Mouse (Mus musculus): ENCODE data around the gene Ocrl. TPM values are rescaled to one million over a fixed set of nuclear protein-coding genes. Genes with fewer than 3 reads are reported as not detected.

Gene Ocrl
- polyA plus RNA-seq (2012; rRNA removed; ENCODE audit: low replicate concordance): 6.7 and 21.2 TPM in 2 replicates

DNA sequence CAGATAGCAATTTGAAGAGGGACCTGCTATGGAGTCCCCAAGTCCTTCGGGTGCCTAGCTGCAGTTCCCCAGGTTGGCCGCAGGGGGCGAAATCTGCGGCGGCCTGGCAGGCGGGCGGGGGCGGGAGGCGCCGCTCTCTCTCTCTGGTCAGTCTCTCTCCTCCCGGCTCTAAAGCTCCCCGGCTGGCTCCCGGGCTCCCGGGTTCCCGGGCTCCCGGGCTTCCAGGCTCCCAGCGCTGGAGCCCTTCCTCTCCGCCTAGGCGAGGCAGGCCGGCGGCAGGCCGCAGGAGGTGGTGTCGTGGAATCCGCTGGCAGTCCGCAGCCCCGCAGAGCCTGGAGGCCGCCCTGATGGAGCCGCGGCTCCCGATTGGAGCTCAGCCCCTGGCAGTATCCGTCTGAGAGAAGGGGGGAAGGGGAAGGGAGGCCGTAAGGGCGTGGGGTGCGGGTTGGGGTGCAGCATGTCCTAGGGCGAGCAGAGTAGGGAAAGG lies at the start of gene Ocrl:
TSS of gene Ocrl (plus strand) at position 82 of the 487 bp plus-strand sequence.

DNA sequence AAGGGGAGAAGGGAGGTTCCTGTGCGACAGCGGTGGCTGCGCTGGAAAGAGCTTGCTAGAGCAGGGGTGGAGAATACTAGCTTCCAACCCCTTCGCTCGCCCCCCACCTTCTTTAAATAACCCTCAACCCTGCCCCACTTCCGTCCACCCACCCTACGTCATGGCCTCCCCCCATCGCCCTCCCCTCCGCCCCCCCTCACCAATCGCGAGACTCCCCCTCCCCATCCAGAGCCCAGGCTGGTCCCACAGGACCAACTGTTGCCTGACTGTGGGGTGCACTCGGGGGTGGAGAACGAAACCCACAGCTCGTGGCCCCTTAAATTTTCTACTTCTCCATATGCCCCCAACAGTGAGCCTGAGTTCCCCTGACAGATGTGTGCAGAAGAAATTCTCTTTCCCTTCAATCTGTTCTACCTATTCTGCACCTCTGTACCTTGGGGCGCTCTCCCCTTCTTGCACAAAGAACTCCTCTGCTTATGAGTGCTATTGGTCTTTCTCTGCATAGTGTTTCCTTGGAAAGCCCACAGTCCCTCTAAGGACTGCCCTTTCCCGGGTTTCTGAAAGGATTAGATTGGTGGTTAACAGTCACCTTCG lies 19.7 kb upstream of the Ocrl start, which contains the start of gene Smarca1:
TSS of gene Smarca1 (minus strand) at position 544 of the 594 bp plus-strand sequence.

Other genes starting within 250 kb of the Ocrl start
- gene Smarca1, start 19.4 kb upstream of the Ocrl start, polyA plus RNA-seq (2012; rRNA removed; ENCODE audit: low replicate concordance): 0.33 and 0.59 TPM in 2 replicates
- 5.5 and 6.0 TPM in 2 replicates for gene Apln, start 122.5 kb downstream of the Ocrl start, polyA plus RNA-seq (2012; rRNA removed; ENCODE audit: low replicate concordance)
- gene Xpnpep2, start 196.3 kb downstream of the Ocrl start, polyA plus RNA-seq (2012; rRNA removed; ENCODE audit: low replicate concordance): 2.7 and 5.5 TPM in 2 replicates
- 41.1 and 50.4 TPM in 2 replicates for gene Sash3, start 234.0 kb downstream of the Ocrl start, polyA plus RNA-seq (2012; rRNA removed; ENCODE audit: low replicate concordance)